Comparison of ENCODE assay signal across 20 mouse cellular contexts in genomic region chr2:161065594-161065993, GRCm38 (mm10). TPM values are rescaled to one million over a fixed set of nuclear protein-coding genes. Genes with fewer than 3 reads are reported as not detected.
A peak's percentile ranks its signal among the peaks of the same experiment; 100 is the strongest.
DNase-seq lines count a peak whose midpoint lies in the region; ATAC-seq lines count a peak whose summit lies in the region.
"Had no signal": no experiment of that assay in that cellular context is flagged by ENCODE, and none has a peak within 500 bp of the region (broad histone marks: within the 10 kb centered on the region; RNA-seq: fewer than 3 reads in every experiment).

No protein-coding gene starts in this region.

- no peak for DNase-seq in liver, embryonic 11.5 days (ENCODE audit: low spot score)
- DNase-seq in liver (no peak), MEL-GATA-1-ER (ENCODE audit: extremely low read depth, low read depth) (peak; percentile 58)
- DNase-seq in heart, postnatal 14 days, result no peak
- no peak for DNase-seq in cerebellum, postnatal 10 days
- DNase-seq: adrenal gland, adult 8-10 months; cerebellum, adult 11-12 months; cerebellum, adult 9-10 months; cerebellum, postnatal 36 days; gastrocnemius, postnatal 36 days; heart, postnatal 4 days had no signal

- ATAC-seq in liver, embryonic 11.5 days (replicated peaks; ENCODE audit: low FRiP score), result peak; percentile 80
- ATAC-seq in liver, embryonic 15.5 days (ENCODE audit: insufficient read depth), result peak; percentile 74; the same call in 1 of the 2 replicates
- no peak for ATAC-seq in CD4-positive, CD25-positive, alpha-beta regulatory T cell, adult 4 months
- ATAC-seq: forebrain, embryonic 15.5 days; hindbrain, embryonic 16.5 days; inflammation-experienced regulatory T-cells, adult 6 months had no signal

- peaks cover 10% of the 10 kb centered on the region for H3K4me1 ChIP-seq in liver, embryonic 11.5 days (replicated peaks; ENCODE audit: control insufficient read depth, insufficient read depth, low read length)
- peaks cover 18% of the 10 kb centered on the region for H3K4me1 ChIP-seq in liver, embryonic 15.5 days (replicated peaks)

- intact Hi-C loops in heart, postnatal 14 days (cut with DNase I), result no loop called here

- no peak overlapping the region for H3K4me3 ChIP-seq in liver, embryonic 11.5 days (ENCODE audit: low read depth, low read length)
- H3K4me3 ChIP-seq in liver, embryonic 15.5 days (replicated peaks), result no peak overlapping the region
- H3K4me3 ChIP-seq: embryonic facial prominence, embryonic 12.5 days; forebrain, embryonic 15.5 days; heart, embryonic 13.5 days; hindbrain, embryonic 12.5 days had no signal

- H3K27ac ChIP-seq in liver, embryonic 11.5 days (ENCODE audit: low read depth, low read length), result peak overlapping the region; percentile 79
- no peak overlapping the region for H3K27ac ChIP-seq in liver, embryonic 15.5 days (replicated peaks)
- H3K27ac ChIP-seq: embryonic facial prominence, embryonic 12.5 days; forebrain, embryonic 15.5 days; heart, embryonic 13.5 days; hindbrain, embryonic 12.5 days had no signal

- 68% methylated on average over 2 of the region's 2 CpGs for WGBS in liver, embryonic 11.5 days
- WGBS in liver, embryonic 15.5 days (ENCODE audit: insufficient replicate concordance), result 41% methylated on average over 2 of the region's 2 CpGs

- H3K27me3 ChIP-seq in liver, embryonic 11.5 days (replicated peaks; ENCODE audit: control insufficient read depth, insufficient read depth, low read length), result no peaks in the 10 kb centered on the region
- H3K27me3 ChIP-seq in liver, embryonic 15.5 days, result no peaks in the 10 kb centered on the region
- H3K27me3 ChIP-seq: CH12.LX; embryonic facial prominence, embryonic 12.5 days; forebrain, embryonic 15.5 days; heart, embryonic 13.5 days; hindbrain, embryonic 12.5 days had no signal

- H3K9ac ChIP-seq in liver, embryonic 11.5 days (ENCODE audit: low read depth, low read length), result no peak overlapping the region
- H3K9ac ChIP-seq in liver, embryonic 15.5 days, result no peak overlapping the region
- H3K9ac ChIP-seq: embryonic facial prominence, embryonic 12.5 days; forebrain, embryonic 15.5 days; hindbrain, embryonic 12.5 days had no signal

- no peaks in the 10 kb centered on the region for H3K9me3 ChIP-seq in liver, embryonic 11.5 days (ENCODE audit: control insufficient read depth, low read length)
- H3K9me3 ChIP-seq in liver, embryonic 15.5 days (replicated peaks), result no peaks in the 10 kb centered on the region
- H3K9me3 ChIP-seq: embryonic facial prominence, embryonic 12.5 days; forebrain, embryonic 15.5 days; heart, embryonic 13.5 days; hindbrain, embryonic 12.5 days had no signal

- H3K4me2 ChIP-seq in liver, embryonic 11.5 days, result peak overlapping the region; percentile 34
- H3K4me2 ChIP-seq in liver, embryonic 15.5 days, result no peak overlapping the region
- H3K4me2 ChIP-seq: embryonic facial prominence, embryonic 12.5 days; forebrain, embryonic 15.5 days; heart, embryonic 13.5 days; hindbrain, embryonic 12.5 days had no signal

- 0 out of 2 replicates have a peak, but pooled peaks cover 2% of the 10 kb centered on the region for H3K36me3 ChIP-seq in liver, embryonic 11.5 days (ENCODE audit: control insufficient read depth, insufficient read depth, low read length)
- H3K36me3 ChIP-seq in liver, embryonic 15.5 days (replicated peaks), result 0 out of 2 replicates have a peak, but pooled peaks cover 7% of the 10 kb centered on the region
- H3K36me3 ChIP-seq: hindbrain, embryonic 12.5 days had no signal

RNA-seq across cellular contexts. Expression of gene Chd6, which starts 43.3 kb away (rescaled TPM):
- 15.8 and 19.0 TPM in 2 replicates for polyA plus RNA-seq in liver, embryonic 11.5 days (2014; fragmentation: Nextera tagmentation; extraction: Ambion mirVana)
- polyA plus RNA-seq in liver, embryonic 15.5 days (2015; fragmentation: Nextera tagmentation; extraction: Ambion mirVana), result 3.5 and 3.7 TPM in 2 replicates
- total RNA-seq in heart, postnatal 14 days (2021), result 10 to 100 TPM; 87.6 to 95.7 TPM
- polyA plus RNA-seq in CD4-positive, CD25-positive, alpha-beta regulatory T cell, adult 4 months (2017; shearing (Covaris generic)), result 10 to 100 TPM; 43.3 to 45.5 TPM
